Mouse (Mus musculus) midbrain, embryonic 16.5 days (tissue): ENCODE data around the gene Tmem132d. TPM values are rescaled to one million over a fixed set of nuclear protein-coding genes. Genes with fewer than 3 reads are reported as not detected.
"Not testable (repeated sequence)": the region's sequence is repeated elsewhere in the genome, so short reads cannot be mapped to it uniquely, and the experiment has no call there.

ENCODE experiments used
- ATAC-seq: fragments of 200-750 bp; cut with Nextera tagmentation; 2 replicates; pipeline ENCODE4 v1.8.0; 2017; ENCODE audit warnings: moderate TSS enrichment
- H3K27ac ChIP-seq: fragments of 300-500 bp; sonication (generic); 2 replicates; pipeline ENCODE4 v1.5.1; 2014; ENCODE audit warnings: mild to moderate bottlenecking, low read length, mixed read lengths
- H3K27me3 ChIP-seq: fragments of 300-500 bp; sonication (generic); 2 replicates; pipeline ENCODE4 v1.6.1; 2014; ENCODE audit warnings: low read depth, low read length, mixed read lengths; ENCODE audit not compliant: control insufficient read depth, insufficient read depth
- H3K36me3 ChIP-seq: fragments of 300-500 bp; sonication (generic); 2 replicates; pipeline ENCODE4 v1.6.1; 2014; ENCODE audit warnings: mild to moderate bottlenecking, low read length, moderate library complexity, mixed read lengths; ENCODE audit not compliant: control insufficient read depth, insufficient read depth
- H3K4me1 ChIP-seq: fragments of 300-500 bp; sonication (generic); 2 replicates; pipeline ENCODE4 v1.6.1; 2014; ENCODE audit warnings: mild to moderate bottlenecking, low read length, mixed read lengths; ENCODE audit not compliant: control insufficient read depth, insufficient read depth
- H3K4me2 ChIP-seq: fragments of 300-500 bp; sonication (generic); 2 replicates; pipeline ENCODE4 v1.6.1; 2014; ENCODE audit warnings: mild to moderate bottlenecking, low read length, mixed read lengths
- H3K4me3 ChIP-seq: fragments of 300-500 bp; sonication (generic); 2 replicates; pipeline ENCODE4 v1.5.1; 2014; ENCODE audit warnings: low read depth, mild to moderate bottlenecking, low read length, moderate library complexity, mixed read lengths
- H3K9ac ChIP-seq: fragments of 300-500 bp; sonication (generic); 2 replicates; pipeline ENCODE4 v1.6.1; 2014; ENCODE audit warnings: low read depth, low read length, mixed read lengths
- H3K9me3 ChIP-seq: fragments of 300-500 bp; sonication (generic); replicated peaks from 2 replicates; pipeline ENCODE4 v1.6.1; 2014; ENCODE audit warnings: mild to moderate bottlenecking, low read length, mixed read lengths; ENCODE audit not compliant: control insufficient read depth, poor library complexity, severe bottlenecking
- WGBS: fragments of 180-500 bp; shearing (Covaris S2); extraction: QIAGEN DNeasy Blood & Tissue Kit; methylation state at CpG from one replicate; pipeline ENCODE4 v1.1.7; 2014; 5-methylcytosine and 5-hydroxymethylcytosine counted together
- polyA plus RNA-seq: library from polyadenylated mRNA; unstranded; fragments of >200 nt; fragmentation: Nextera tagmentation; extraction: Ambion mirVana; gene quantifications from 2 replicates; pipeline ENCODE4 v1.2.1, GENCODE M21; 2015

Gene Tmem132d
- polyA plus RNA-seq, 1 experiment from 2014 or later: 3.3 TPM

DNA sequence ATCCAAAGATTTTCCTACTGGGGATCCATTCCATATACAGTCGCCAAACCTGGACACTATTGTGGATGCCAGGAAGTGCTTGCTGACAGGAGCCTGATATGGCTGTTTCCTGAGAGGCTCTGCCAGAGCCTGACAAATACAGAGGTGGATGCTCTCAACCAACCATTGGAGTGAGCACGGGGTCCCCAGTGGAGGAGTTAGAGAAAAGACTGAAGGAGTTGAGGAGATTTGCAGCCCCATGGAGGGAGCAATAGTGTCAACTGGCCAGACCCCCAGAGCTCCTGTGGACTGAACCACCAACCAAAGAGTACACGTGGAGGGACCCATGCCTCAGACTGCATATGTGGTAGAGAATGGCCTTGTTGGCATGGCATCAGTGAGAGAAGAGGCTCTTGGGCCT lies 490.7 kb downstream of the Tmem132d start:
- not testable (repeated sequence) for H3K27ac ChIP-seq, H3K9me3 ChIP-seq, H3K9ac ChIP-seq, ATAC-seq, H3K4me2 ChIP-seq, H3K36me3 ChIP-seq, H3K4me3 ChIP-seq, H3K4me1 ChIP-seq, H3K27me3 ChIP-seq
- 85% methylated on average over 3 of the region's 3 CpGs for WGBS

DNA sequence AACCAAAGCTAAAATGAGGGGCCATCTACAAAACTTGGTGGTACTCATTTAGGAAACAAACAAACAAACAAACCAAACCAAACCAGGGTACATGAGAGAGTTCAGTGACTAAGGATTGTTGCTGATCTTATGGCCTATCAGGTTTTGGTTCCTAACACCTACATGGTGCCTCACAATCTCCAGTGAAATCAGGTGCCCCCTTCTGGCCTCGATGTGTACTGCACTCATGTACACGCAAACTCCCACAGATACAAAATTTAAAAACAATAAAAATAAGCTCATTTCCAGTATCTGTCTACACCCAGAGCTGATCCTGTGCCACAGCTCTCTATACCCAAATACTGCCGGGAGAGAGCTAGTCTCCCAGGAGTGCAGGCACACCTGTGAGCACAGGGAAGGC lies 495.0 kb downstream of the Tmem132d start:
- no peaks in the 10 kb centered on the region for H3K27me3 ChIP-seq
- H3K9me3 ChIP-seq: no peaks in the 10 kb centered on the region
- H3K4me3 ChIP-seq: no peak overlapping the region
- no peaks in the 10 kb centered on the region for H3K4me1 ChIP-seq
- no peak overlapping the region for H3K9ac ChIP-seq
- H3K36me3 ChIP-seq: no peaks in the 10 kb centered on the region
- no peak overlapping the region for H3K27ac ChIP-seq
- H3K4me2 ChIP-seq: no peak overlapping the region
- ATAC-seq: no peak
- 77% methylated on average over 3 of the region's 3 CpGs for WGBS

DNA sequence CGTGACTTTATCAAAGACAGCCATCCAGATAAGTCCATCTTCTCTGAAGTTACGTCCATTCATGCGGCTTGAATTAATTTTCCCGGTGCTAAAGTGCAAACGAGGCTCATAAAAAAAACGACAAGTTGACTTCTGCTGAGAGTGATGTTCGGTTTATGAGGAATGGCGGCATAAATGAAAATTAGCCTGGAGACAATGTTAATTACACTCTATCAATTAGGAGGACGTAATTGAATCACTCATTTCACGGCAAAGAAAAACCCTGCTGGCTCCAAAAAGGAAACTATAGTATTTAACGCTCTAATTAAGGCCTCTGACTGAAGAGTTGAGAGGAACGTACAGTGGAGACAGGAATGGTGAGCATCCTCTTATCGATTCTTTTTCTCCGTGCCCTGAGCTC lies 503.2 kb downstream of the Tmem132d start:
- Histone ChIP-seq H3K9me3 (no peaks in the 10 kb centered on the region), H3K27me3 (no peaks in the 10 kb centered on the region), H3K4me2 (no peak overlapping the region), H3K9ac (no peak overlapping the region), H3K27ac (no peak overlapping the region), H3K36me3 (no peaks in the 10 kb centered on the region), H3K4me3 (no peak overlapping the region), H3K4me1 (no peaks in the 10 kb centered on the region)
- 62% methylated on average over 14 of the region's 14 CpGs for WGBS
- ATAC-seq: no peak

DNA sequence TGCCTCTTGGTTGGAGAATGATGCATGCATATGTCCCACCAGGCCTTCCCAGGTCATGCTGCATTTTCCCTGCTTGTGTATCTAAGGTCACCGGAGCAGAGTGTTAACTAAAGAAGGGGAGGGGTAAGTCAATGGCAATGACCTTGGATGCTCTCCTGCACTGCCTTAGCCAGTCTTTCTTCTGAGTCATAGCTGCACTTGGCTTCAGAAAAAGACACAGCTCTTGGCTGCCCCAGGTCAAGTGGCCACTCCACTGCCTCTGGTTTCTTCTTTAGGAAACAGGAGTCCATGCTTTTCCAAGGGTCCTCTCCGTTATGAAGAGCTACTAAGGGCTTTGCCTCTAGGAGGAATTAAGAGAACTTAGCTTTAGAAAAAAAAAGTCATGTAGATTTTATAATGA lies 506.2 kb downstream of the Tmem132d start:
- H3K27me3 ChIP-seq: peaks cover 3% of the 10 kb centered on the region
- no peak overlapping the region for H3K9ac ChIP-seq
- H3K4me2 ChIP-seq: no peak overlapping the region
- H3K4me3 ChIP-seq: no peak overlapping the region
- no peaks in the 10 kb centered on the region for H3K9me3 ChIP-seq
- no peak for ATAC-seq
- 76% methylated on average over 2 of the region's 2 CpGs for WGBS
- no peaks in the 10 kb centered on the region for H3K36me3 ChIP-seq
- peaks cover 15% of the 10 kb centered on the region; the same call in 1 of the 2 replicates for H3K4me1 ChIP-seq
- H3K27ac ChIP-seq: no peak overlapping the region

DNA sequence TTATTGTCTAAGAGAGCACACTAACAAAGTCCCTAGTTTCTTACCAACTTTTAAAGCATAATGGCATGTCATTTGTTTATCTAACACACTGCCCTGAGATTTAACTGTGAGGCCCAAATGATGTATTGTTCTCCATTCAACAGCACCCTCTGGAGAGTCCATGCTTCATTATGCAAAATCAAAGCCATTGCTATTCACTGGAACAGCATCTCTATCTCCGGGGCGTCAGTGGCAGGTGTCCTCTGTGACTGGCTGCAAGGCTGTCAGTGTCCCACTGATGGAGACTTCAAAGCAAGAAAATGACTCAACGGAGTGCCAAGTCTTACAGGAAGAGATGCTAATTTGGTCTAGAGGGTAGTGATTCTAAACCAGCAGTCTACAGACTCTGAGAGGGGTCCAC lies 508.8 kb downstream of the Tmem132d start:
- Histone ChIP-seq H3K36me3 (no peaks in the 10 kb centered on the region), H3K27ac (no peak overlapping the region), H3K27me3 (peaks cover 3% of the 10 kb centered on the region), H3K9me3 (no peaks in the 10 kb centered on the region), H3K9ac (no peak overlapping the region), H3K4me1 (peaks cover 22% of the 10 kb centered on the region), H3K4me3 (no peak overlapping the region), H3K4me2 (no peak overlapping the region)
- ATAC-seq: no peak
- 3% methylated on average over 3 of the region's 3 CpGs for WGBS

DNA sequence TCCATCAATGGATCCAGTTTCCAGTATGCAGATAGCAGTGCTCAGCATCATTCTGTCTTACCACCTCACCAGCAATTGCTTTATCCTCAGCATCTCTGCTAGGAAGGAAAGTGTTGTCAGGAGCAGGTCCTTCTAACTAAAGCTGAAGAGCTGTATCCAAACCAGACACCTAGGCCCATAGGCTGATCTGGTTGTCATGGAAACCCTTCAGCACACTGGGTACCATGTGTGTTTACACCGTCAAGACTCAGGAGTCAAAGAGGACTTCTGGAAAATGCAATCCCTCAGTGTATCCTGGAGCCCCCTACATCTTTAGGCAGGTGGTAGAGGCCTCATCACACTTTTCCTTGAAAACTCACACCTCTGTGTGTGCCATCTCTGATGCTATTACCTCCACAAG lies 513.7 kb downstream of the Tmem132d start:
- H3K9me3 ChIP-seq: no peaks in the 10 kb centered on the region
- no peaks in the 10 kb centered on the region for H3K36me3 ChIP-seq
- H3K27me3 ChIP-seq: peaks cover 3% of the 10 kb centered on the region
- ATAC-seq: no peak
- peaks cover 20% of the 10 kb centered on the region for H3K4me1 ChIP-seq
- H3K4me3 ChIP-seq: no peak overlapping the region
- WGBS: 19% methylated on average over 1 of the region's 1 CpGs
- no peak overlapping the region for H3K4me2 ChIP-seq
- H3K27ac ChIP-seq: no peak overlapping the region
- H3K9ac ChIP-seq: no peak overlapping the region

DNA sequence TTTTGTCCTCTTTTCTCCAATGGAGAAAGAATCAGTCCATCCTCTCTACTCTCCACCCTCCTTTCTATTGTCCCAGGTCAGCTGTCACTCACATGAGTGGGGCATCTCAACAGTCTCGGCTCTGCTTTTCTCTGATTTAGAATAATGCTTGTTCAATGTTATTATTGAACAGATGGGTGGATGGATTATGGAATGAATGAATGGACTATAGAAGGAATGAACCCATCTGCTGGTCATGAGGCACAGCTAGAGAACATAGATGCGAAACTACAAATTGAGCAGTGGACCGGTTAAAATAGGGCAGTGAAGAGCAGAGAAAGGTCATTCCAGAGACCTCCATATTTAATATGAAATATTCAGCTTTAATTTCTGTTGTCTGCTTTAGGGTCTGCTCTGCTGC lies 514.5 kb downstream of the Tmem132d start:
- no peaks in the 10 kb centered on the region for H3K9me3 ChIP-seq
- H3K27me3 ChIP-seq: peaks cover 3% of the 10 kb centered on the region
- WGBS: 85% methylated on average over 3 of the region's 3 CpGs

DNA sequence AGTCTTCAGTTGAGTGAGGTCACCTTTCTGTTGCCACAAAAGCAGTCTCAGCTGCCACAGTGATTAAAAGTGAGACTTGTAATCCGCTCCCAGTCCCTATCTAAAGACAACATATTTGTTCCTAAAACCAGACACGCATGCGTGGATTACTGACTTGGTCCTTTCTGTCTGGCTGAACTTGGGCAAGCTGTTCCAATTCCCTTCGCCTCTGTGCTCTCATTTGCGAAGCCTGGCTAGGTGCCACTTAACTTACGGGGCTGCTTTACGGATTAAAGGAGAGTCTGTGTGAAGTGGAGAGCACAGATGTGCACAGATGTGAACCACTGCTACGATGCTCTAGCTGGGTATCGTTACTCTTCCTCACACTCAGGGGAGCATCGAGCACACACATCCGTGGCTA lies 518.7 kb downstream of the Tmem132d start:
- Histone ChIP-seq H3K27me3 (no peaks in the 10 kb centered on the region), H3K4me2 (no peak overlapping the region), H3K9me3 (no peaks in the 10 kb centered on the region), H3K4me1 (peaks cover 3% of the 10 kb centered on the region; the same call in 1 of the 2 replicates), H3K4me3 (no peak overlapping the region), H3K36me3 (no peaks in the 10 kb centered on the region), H3K9ac (no peak overlapping the region), H3K27ac (no peak overlapping the region)
- ATAC-seq: no peak
- WGBS: 72% methylated on average over 11 of the region's 11 CpGs

More for the DNA sequence above, 514.5 kb downstream of the Tmem132d start:
- Histone ChIP-seq H3K4me3 (no peak overlapping the region), H3K4me1 (peaks cover 12% of the 10 kb centered on the region), H3K27ac (no peak overlapping the region), H3K9ac (no peak overlapping the region), H3K4me2 (no peak overlapping the region), H3K36me3 (no peaks in the 10 kb centered on the region)
- ATAC-seq: no peak

DNA sequence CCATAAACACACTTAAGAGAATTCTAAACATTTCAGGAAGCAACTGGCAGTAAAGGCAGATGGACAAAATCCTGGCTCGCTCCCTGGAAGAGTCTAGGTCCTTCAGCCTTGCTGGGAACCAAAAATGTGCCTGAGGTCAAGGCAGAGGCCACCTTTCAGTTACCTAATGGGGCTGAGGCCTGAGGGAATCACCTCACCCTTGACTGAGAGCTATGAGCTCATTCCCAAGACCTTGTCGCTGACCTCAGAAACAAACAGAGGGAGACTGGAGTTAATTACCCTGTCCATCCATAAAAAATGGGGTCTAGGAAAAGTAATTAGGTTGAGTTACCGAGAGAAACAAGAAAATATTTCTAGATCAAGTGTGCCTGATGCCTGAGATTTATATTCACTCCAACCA lies 521.3 kb downstream of the Tmem132d start:
- ATAC-seq: no peak
- no peaks in the 10 kb centered on the region for H3K36me3 ChIP-seq
- H3K4me2 ChIP-seq: no peak overlapping the region
- H3K4me3 ChIP-seq: no peak overlapping the region
- WGBS: 82% methylated on average over 3 of the region's 3 CpGs
- no peak overlapping the region for H3K9ac ChIP-seq
- H3K4me1 ChIP-seq: no peaks in the 10 kb centered on the region
- H3K27me3 ChIP-seq: no peaks in the 10 kb centered on the region
- H3K9me3 ChIP-seq: no peaks in the 10 kb centered on the region
- H3K27ac ChIP-seq: no peak overlapping the region

DNA sequence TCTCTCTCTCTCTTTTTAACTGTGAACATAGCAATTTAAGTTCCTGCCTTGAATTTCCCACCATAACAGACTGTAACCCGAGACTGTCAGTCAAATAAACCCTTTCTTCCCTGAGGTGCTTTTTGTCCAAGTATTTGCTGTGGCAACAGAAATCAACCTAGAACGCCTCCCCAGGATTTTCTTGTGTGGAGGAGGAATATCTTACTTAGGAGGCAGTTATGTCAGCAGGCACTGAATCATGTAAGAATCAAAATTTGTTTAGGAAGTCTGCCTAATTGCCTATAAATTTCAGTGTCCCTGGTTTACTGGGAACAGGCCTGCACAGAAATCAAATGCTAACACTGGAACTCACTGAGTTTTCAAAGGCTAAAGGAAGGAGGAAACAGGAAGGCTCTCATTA lies 522.5 kb downstream of the Tmem132d start:
- H3K4me3 ChIP-seq: no peak overlapping the region
- no peak overlapping the region for H3K4me2 ChIP-seq
- H3K4me1 ChIP-seq: no peaks in the 10 kb centered on the region
- 51% methylated on average over 2 of the region's 2 CpGs for WGBS
- H3K27ac ChIP-seq: no peak overlapping the region
- no peaks in the 10 kb centered on the region for H3K9me3 ChIP-seq
- ATAC-seq: no peak
- no peak overlapping the region for H3K9ac ChIP-seq
- no peaks in the 10 kb centered on the region for H3K36me3 ChIP-seq
- H3K27me3 ChIP-seq: no peaks in the 10 kb centered on the region
